In the genomic region with DNA sequence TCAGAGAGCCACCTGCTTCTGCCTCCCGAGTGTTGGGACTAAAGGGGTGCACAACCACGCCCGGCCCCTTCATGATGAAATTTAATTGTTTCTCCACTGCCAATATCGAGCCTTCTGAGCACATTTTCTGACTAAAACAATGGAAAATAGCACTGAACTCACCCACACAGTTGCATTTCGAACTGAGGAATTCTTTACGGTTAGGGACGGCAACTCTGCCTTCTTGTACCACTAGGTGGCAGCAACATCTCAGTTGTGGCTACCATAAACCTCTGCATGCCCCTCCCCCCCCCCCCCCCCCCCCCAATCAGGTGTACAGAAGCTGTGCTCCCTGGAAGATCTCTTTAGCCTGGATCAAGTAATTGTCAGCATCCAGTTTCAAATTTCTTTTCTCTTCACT, we compare ENCODE assay signal across 1 mouse cellular context.
TF ChIP-seq lines count a peak whose summit lies in the region.

No protein-coding gene starts in this region.

TF ChIP-seq in CH12.LX, 34 proteins besides CTCF, POLR2A, EP300 and RAD21 (continued from another document):
- TF ChIP-seq IRF4 (IDR thresholded peaks at IDR 0.05; ENCODE audit: low read depth, low read length) (no peak), HCFC1 (IDR thresholded peaks at IDR 0.05; ENCODE audit: low read depth, low read length) (no peak; the same call in none of the 2 replicates), POLR2AphosphoS2 (IDR thresholded peaks at IDR 0.05; ENCODE audit: low read depth, low read length) (no peak), E2F4 (IDR thresholded peaks at IDR 0.05; ENCODE audit: insufficient replicate concordance, low read depth, low read length) (no peak), ELF1 (IDR thresholded peaks at IDR 0.05; ENCODE audit: low read depth, low read length) (no peak), RCOR1 (conservative IDR thresholded peaks at IDR 0.05; ENCODE audit: low read depth, low read length) (no peak), SIN3A (IDR thresholded peaks at IDR 0.05; ENCODE audit: low read length) (no peak; the same call in 1 of the 2 replicates), MAZ (IDR thresholded peaks at IDR 0.05; ENCODE audit: low read depth, low read length) (peak; percentile 50; the same call in 1 of the 2 replicates), SMC3 (IDR thresholded peaks at IDR 0.05; ENCODE audit: low read depth, low read length) (peak; percentile 61), MXI1 (IDR thresholded peaks at IDR 0.05; ENCODE audit: low read depth, low read length) (peak; percentile 26; the same call in 1 of the 2 replicates), CHD1 (IDR thresholded peaks at IDR 0.05; ENCODE audit: low read depth, low read length) (peak; percentile 31; the same call in 1 of the 2 replicates), NELFE (IDR thresholded peaks at IDR 0.05; ENCODE audit: low read depth, low read length) (no peak)
